Mouse (Mus musculus) stomach, embryonic 15.5 days (tissue): Measurements from ENCODE around the gene Arhgap25. TPM values are rescaled to one million over a fixed set of nuclear protein-coding genes. Genes with fewer than 3 reads are reported as not detected.

Experiments
- ATAC-seq: fragments of 200-750 bp; cut with Nextera tagmentation; 2 replicates; pipeline ENCODE4 v1.8.0; 2017; ENCODE audit warnings: low read depth, moderate number of reproducible peaks, moderate TSS enrichment; ENCODE audit not compliant: insufficient read depth, low FRiP score
- H3K27ac ChIP-seq: fragments of 300-500 bp; sonication (generic); 2 replicates; pipeline ENCODE4 v1.5.1; 2015; ENCODE audit warnings: mild to moderate bottlenecking, inconsistent platforms
- H3K27me3 ChIP-seq: fragments of 300-500 bp; sonication (generic); replicated peaks from 2 replicates; pipeline ENCODE4 v1.6.1; 2015; ENCODE audit warnings: inconsistent platforms
- H3K36me3 ChIP-seq: fragments of 300-500 bp; sonication (generic); 2 replicates; pipeline ENCODE4 v1.6.1; 2015; ENCODE audit warnings: inconsistent platforms
- H3K4me1 ChIP-seq: fragments of 300-500 bp; sonication (generic); 2 replicates; pipeline ENCODE4 v1.6.1; 2015; ENCODE audit warnings: inconsistent platforms
- H3K4me2 ChIP-seq: fragments of 300-500 bp; sonication (generic); 2 replicates; pipeline ENCODE4 v1.6.1; 2015; ENCODE audit warnings: mild to moderate bottlenecking, inconsistent platforms
- H3K4me3 ChIP-seq: fragments of 300-500 bp; sonication (generic); replicated peaks from 2 replicates; pipeline ENCODE4 v1.5.1; 2015; ENCODE audit warnings: inconsistent platforms
- H3K9ac ChIP-seq: fragments of 300-500 bp; sonication (generic); 2 replicates; pipeline ENCODE4 v1.6.1; 2015; ENCODE audit warnings: inconsistent platforms
- H3K9me3 ChIP-seq: fragments of 300-500 bp; sonication (generic); 2 replicates; pipeline ENCODE4 v1.6.1; 2016; ENCODE audit warnings: inconsistent platforms
- WGBS: fragments of 180-500 bp; shearing (Covaris S2); methylation state at CpG from one replicate; pipeline ENCODE4 v1.1.7; 2015; 5-methylcytosine and 5-hydroxymethylcytosine counted together
- polyA plus RNA-seq: library from polyadenylated mRNA; unstranded; fragments of >200 nt; fragmentation: Nextera tagmentation; extraction: Ambion mirVana; gene quantifications from 2 replicates; pipeline ENCODE4 v1.2.1, GENCODE M21; 2015

Arhgap25 gene
- polyA plus RNA-seq, 1 experiment from 2014 or later = 6.0 TPM

DNA sequence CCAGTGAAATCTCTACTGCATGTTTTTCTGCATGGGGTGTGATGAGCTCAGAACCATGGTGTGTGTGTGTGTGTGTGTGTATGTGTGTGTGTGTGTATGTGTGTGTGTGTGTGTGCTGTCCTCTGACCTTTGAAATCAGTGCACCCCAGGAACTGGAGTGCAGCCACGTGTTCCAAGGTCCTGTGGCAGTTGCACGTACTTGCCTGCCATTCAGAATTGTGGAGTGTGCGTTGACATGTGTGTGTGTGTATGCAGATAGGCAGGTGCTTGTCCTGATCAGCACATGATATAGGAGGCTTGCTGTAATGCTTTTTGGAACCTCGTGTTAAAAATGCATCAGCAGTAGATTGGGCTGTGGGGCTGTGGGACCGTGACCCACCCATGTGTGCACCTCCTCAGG lies 106.1 kb downstream of the Arhgap25 start:
- no peak for ATAC-seq

DNA sequence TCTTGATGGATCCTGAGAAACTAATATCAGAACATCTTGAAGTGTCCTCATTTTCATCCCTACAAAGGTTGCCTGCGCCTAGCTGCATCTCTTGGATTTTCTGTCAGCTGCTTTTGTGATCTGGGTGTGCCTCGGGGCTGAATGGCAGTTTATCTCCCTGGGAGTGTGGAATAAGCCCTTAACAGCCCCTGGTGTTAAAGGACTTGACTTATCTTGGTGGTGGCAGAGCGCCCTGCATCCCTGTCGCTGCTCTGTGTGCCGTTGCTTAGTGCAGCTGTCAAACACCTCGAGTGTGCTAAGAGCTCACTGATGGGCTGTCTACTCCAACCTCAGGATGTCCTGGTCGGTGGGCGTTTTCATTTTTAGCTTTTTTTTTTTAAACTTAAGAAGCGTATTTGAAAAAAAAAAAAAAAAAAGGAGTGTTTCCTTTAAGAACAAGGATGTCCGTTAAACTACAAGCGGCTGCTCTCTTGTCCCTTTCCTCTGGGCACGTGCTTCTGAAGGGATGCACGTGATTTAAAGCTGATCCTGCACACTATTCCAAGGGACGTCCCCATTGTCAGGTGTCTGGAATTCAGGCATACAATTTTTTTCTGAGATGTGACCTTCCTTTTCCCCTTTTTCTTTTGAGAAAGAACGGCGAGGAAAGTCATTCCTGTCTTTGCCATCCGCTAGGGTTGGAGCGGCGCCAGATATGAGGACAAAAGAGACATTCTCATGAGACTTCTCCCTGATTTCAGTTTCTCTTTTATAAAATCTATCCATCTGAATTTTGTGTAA lies 108.8 kb downstream of the Arhgap25 start:
- Histone ChIP-seq H3K4me1 (no peaks in the 10 kb centered on the region), H3K27ac (no peak overlapping the region), H3K9ac (no peak overlapping the region), H3K27me3 (no peaks in the 10 kb centered on the region), H3K4me3 (no peak overlapping the region), H3K9me3 (no peaks in the 10 kb centered on the region), H3K36me3 (no peaks in the 10 kb centered on the region), H3K4me2 (no peak overlapping the region)
- no peak for ATAC-seq
- 53% methylated on average over 19 of the region's 19 CpGs for WGBS

More for the DNA sequence above, 106.1 kb downstream of the Arhgap25 start:
- Histone ChIP-seq H3K9me3 (no peaks in the 10 kb centered on the region), H3K4me3 (no peak overlapping the region), H3K27me3 (no peaks in the 10 kb centered on the region), H3K27ac (no peak overlapping the region), H3K9ac (no peak overlapping the region), H3K4me2 (no peak overlapping the region), H3K36me3 (no peaks in the 10 kb centered on the region), H3K4me1 (no peaks in the 10 kb centered on the region)
- 81% methylated on average over 5 of the region's 5 CpGs for WGBS

DNA sequence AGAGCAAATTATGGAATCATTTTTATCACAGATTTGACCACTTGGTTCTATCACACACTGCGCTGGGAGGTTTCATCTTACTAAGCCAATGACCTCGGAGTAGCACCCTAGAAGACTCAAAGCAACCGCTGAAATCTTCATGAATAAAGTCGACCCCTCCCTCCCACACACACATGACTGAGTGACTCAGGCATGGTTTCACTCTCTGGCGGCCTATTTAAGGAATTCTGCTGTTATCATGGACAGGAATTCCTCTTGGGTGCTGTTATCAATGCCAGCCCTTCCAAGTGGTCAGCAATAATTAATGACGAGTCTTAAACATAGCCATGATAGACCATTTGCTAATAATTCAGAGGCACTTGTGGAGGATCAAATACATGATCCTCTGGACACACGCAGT lies 110.8 kb downstream of the Arhgap25 start:
- 56% methylated on average over 7 of the region's 7 CpGs for WGBS
- Histone ChIP-seq H3K9ac (no peak overlapping the region), H3K36me3 (no peaks in the 10 kb centered on the region), H3K4me3 (no peak overlapping the region), H3K27me3 (no peaks in the 10 kb centered on the region), H3K27ac (no peak overlapping the region), H3K4me2 (no peak overlapping the region), H3K9me3 (no peaks in the 10 kb centered on the region), H3K4me1 (no peaks in the 10 kb centered on the region)
- no peak for ATAC-seq

DNA sequence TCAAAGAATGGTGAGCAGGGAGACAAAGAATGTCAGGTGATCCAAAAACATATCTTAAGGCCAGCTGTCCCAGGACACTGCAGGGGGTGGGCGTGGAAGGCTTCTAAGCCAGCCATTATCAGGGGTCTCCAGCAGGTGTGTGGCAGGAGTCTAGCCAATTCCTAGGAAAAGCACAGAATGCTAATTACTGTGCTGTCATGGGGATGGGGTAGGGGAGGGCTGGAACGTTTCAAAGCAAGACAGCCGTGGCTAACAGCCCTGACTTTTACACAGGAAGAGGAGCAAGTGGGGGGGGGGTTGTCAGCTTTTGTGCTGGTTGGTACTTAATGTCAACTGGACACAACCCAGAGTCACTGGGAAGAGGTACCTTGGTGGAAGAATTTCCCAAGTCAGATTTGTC lies 121.0 kb downstream of the Arhgap25 start:
- H3K27me3 ChIP-seq = no peaks in the 10 kb centered on the region
- H3K4me1 ChIP-seq = no peaks in the 10 kb centered on the region
- no peak for ATAC-seq
- WGBS = 30% methylated on average over 3 of the region's 3 CpGs
- H3K9me3 ChIP-seq = no peaks in the 10 kb centered on the region
- no peak overlapping the region for H3K4me3 ChIP-seq
- H3K9ac ChIP-seq = no peak overlapping the region
- H3K4me2 ChIP-seq = no peak overlapping the region
- no peaks in the 10 kb centered on the region for H3K36me3 ChIP-seq
- no peak overlapping the region for H3K27ac ChIP-seq

Other genes with a start within 250 kb of the Arhgap25 start
- gene Antxr1, start 197.4 kb downstream of the Arhgap25 start, polyA plus RNA-seq = 8.0 and 9.0 TPM in 2 replicates
- 0.68 and 2.3 TPM in 2 replicates for gene Gkn1, start 182.3 kb downstream of the Arhgap25 start, polyA plus RNA-seq
- gene Gkn2, start 159.9 kb downstream of the Arhgap25 start, polyA plus RNA-seq = 2.3 and 4.7 TPM in 2 replicates
- gene Gkn3, start 144.3 kb downstream of the Arhgap25 start, polyA plus RNA-seq = 3.8 and 5.1 TPM in 2 replicates
- not detected in 2 replicates for gene Bmp10, start 104.3 kb downstream of the Arhgap25 start, polyA plus RNA-seq
- 2.7 and 2.9 TPM in 2 replicates for gene Prokr1, start 57.5 kb upstream of the Arhgap25 start, polyA plus RNA-seq
- 15.6 and 16.7 TPM in 2 replicates for gene Aplf, start 138.9 kb upstream of the Arhgap25 start, polyA plus RNA-seq
- gene Efcc1, start 197.6 kb upstream of the Arhgap25 start, polyA plus RNA-seq = 1.5 and 1.8 TPM in 2 replicates
- gene Gp9, start 244.8 kb upstream of the Arhgap25 start, polyA plus RNA-seq = 1.7 and 2.4 TPM in 2 replicates